Mouse (Mus musculus) CH12.LX (cell line): ENCODE data around the gene Rragd.
A peak's percentile ranks its signal among the peaks of the same experiment; 100 is the strongest.

Source experiments
- CHD1 ChIP-seq: IDR thresholded peaks from 2 replicates; pipeline ENCODE4 v1.6.1; 2012; ENCODE audit warnings: low read depth, low read length, improper control_type of control experiment, inconsistent platforms
- GABPA ChIP-seq: IDR thresholded peaks from 2 replicates; pipeline ENCODE4 v1.6.1; 2012; ENCODE audit warnings: low read depth, low read length, improper control_type of control experiment, inconsistent platforms; ENCODE audit not compliant: insufficient replicate concordance
- POLR2A ChIP-seq: IDR thresholded peaks from 2 replicates; pipeline ENCODE4 v1.6.1; 2011; ENCODE audit warnings: low read depth, mild to moderate bottlenecking, improper control_type of control experiment, low read length
- TBP ChIP-seq: conservative IDR thresholded peaks from 2 replicates; pipeline ENCODE4 v1.6.1; 2011; ENCODE audit warnings: low read depth, low read length, improper control_type of control experiment
- ZNF384 ChIP-seq: IDR thresholded peaks from 2 replicates; pipeline ENCODE4 v1.6.1; 2012; ENCODE audit warnings: low read depth, low read length, improper control_type of control experiment, inconsistent platforms

GRCm38 (mm10) chr4:33052650-33053049 is 69.8 kb downstream of the Rragd start:
- TF ChIP-seq POLR2A (0 out of 2 replicates have a peak, but pooled peaks have one; percentile 16), CHD1 (no peak), ZNF384 (no peak), TBP (no peak), GABPA (no peak)
